In genomic region chr2:8214751-8215150, GRCm38 (mm10) we compare ENCODE assay signal across 25 mouse cellular contexts.
"Had no signal": no experiment of that assay in that cellular context is flagged by ENCODE, and none has a peak within 500 bp of the region (broad histone marks: within the 10 kb centered on the region; RNA-seq: fewer than 3 reads in every experiment).

No protein-coding gene starts in this region.

- H3K27ac ChIP-seq: heart, adult 2 months; heart, embryonic 13.5 days; heart, embryonic 15.5 days; hindbrain, embryonic 13.5 days; hindbrain, embryonic 15.5 days; hindbrain, postnatal 0 days; kidney, embryonic 15.5 days; kidney, postnatal 0 days; limb, embryonic 13.5 days; limb, embryonic 15.5 days; liver, embryonic 12.5 days; liver, embryonic 14.5 days had no signal

- ATAC-seq: hindbrain, postnatal 0 days; intestine, embryonic 16.5 days; liver, embryonic 12.5 days had no signal

- H3K4me3 ChIP-seq: heart, adult 2 months; heart, embryonic 13.5 days; heart, embryonic 15.5 days; hindbrain, embryonic 13.5 days; hindbrain, embryonic 15.5 days; kidney, embryonic 15.5 days; limb, embryonic 13.5 days; limb, embryonic 15.5 days; liver, embryonic 12.5 days had no signal

- DNase-seq: gastrocnemius, postnatal 14 days; gastrocnemius, postnatal 36 days; heart, adult 11 months; heart, adult 2 months; heart, postnatal 14 days; heart, postnatal 36 days; kidney, adult 11 months; kidney, adult 2 months; kidney, adult 9 months; kidney, postnatal 14 days; kidney, postnatal 36 days; layer of hippocampus, postnatal 36 days; left cerebral cortex, postnatal 4 days had no signal
